Mouse (Mus musculus): ENCODE measurements around the gene Trim7.
"Not testable (repeated sequence)": the region's sequence is repeated elsewhere in the genome, so short reads cannot be mapped to it uniquely, and the experiment has no call there.

The Trim7 gene

DNA sequence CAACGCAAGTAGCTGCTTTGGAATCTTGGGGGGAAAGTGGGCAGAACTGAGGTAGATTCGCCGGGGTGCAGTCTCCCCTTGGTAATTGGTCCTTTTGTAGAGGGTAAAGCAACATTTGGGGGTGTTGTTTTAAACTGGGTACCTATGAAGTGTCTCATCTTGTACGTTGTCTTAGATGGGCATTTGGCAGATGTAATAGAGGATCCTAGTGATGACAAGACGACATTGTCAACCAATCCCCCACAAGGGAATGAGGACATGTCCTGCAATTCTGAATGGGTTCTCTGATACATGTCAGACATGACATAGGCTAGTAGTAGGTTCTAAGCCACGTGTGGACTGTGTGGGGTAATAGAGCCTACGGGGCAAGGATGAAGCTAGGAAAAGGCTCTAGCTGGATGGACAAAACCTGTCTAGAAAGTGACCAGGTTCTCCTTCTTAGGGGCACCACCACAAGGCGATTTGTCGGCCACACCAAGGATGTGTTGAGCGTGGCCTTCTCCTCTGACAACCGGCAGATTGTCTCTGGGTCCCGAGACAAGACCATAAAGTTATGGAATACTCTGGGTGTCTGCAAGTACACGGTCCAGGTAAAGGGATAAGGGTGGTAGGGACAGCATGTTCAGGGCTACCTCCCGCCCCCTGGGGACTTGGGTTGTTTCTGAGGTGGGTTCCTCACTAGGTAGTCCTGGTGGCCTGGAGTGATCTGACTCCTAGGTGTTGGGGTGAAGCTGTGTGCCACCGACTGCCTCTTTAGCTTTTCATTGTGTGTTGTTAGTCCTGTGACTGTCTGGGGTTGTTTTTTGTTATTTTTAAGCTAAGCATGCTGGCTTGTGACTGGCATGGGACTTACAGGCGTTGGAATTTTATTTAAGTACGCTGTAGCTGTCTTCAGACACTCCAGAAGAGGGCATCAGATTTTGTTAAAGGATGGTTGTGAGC lies 23.8 kb upstream of the Trim7 start:
- DNase-seq (ENCODE audit: low read depth): no peak

DNA sequence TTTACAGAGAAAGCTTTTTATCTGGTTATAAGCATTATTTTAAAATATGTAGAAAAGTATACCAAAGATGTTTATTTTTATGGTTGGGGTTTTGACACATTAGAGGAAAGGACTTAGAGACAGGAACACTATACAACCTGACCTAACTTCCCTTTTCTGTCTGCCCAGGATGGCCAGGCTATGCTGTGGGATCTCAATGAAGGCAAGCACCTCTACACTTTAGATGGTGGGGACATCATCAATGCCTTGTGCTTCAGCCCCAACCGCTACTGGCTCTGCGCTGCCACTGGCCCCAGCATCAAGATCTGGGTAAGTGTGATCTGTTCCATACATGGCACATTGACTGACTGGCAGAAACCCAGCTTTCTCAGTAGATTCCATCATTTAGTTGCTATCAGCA lies 22.0 kb upstream of the Trim7 start:
- DNase-seq (ENCODE audit: low read depth): no peak

DNA sequence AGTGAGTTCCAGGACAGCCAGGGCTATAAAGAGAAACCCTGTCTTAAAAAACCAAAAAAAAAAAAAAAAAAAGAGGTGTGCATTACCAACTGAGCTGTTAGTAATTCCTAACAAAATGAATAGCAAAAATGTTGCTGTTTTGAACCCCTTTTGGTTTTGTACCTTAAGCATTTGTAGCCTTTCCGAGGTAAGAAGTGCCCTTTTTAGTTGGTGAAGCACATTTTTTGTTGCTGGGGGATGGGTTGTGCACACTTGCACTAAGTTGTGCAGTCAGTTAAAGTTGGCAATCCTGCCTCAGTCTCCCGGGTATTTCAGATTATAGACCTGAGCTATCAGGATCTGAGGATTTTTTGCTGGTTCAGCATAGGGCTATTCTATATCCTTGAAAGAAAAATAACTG lies 21.0 kb upstream of the Trim7 start:
- no peak for DNase-seq (ENCODE audit: low read depth)

DNA sequence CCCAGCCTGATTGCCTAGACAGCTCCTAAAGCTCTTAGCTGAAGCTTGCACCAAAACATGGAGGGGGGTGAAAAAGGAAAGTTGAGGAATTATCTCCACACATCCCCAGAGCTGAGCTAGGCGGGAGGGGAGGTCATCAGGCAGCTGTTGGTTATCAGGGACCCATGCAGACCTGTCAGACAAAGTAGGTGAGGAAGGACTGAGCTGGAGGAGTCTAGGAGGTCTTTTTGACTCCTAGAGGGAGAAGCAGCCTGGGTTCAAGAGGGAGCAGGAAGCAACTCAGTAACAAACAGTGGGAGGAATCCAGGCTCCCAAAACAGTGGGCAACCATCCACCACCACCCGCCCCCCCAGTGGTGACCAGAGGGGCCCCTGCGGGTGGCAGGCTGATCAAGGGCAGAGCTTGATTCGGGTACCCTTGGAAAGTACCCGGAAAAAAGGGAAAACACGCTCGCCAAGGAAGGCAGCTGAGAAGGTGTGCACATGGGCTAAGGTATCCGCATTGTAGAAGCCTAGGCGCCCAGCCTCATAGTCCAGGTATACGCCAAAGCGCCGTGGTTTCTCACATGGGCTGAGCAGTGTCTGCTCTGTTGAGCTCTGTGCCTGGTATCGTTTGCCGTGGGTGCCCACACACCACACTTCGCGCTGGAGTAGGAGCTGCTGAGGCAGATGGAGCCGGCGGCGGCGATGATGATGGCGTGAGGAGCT lies 18.9 kb upstream of the Trim7 start:
- DNase-seq (ENCODE audit: low read depth): no peak

DNA sequence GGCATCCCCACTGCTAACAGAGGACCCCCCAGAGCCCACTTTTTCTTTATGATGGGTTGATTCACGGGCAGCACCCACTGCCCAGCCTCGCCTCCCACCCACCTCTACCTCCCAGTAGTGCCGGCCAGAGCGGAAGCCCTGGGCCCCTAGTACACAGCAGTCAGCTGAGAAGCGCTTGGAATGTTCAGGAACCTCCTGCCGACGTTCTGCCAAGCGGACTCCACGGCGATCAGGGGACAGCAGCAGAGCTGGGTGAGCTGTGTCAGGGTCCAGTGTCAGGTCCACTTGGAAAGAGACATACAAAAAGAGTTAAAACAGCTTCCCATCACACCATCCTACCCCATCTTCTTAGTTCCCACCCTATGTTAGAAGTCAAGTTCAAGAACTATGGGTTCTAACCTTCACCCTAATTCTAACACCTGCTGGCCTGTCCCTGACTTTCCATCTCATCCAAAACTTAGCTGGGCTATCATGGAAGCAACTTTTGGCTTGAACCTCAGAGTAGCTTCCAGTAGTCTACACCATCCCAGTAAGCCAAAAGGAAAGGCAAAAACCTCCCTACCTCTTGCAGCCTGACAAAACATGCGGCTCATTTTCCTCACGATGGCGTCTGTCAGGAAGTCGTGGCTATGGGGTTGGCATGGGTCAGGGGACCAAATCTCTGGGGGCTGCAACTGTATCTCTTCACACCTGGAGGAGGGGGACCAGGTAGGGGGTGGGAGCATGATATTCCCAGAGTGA lies 18.2 kb upstream of the Trim7 start:
- no peak for DNase-seq (ENCODE audit: low read depth)

DNA sequence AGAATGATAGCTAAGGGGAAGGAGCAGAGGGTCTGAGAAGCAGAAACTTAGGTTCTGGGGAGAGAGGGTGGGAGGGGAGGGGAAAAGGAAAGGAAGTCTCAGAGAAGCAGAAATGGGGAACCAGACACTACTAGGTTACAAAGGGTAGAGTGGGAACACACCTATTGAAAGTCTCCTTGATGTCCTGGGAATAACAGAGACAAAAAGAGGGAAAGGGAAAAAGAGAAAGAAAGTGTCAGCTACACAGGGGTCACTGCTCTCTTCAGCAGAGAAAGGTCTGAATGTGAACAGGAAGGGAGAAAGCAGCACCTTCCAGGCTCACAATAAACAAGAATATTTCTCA lies 17.7 kb upstream of the Trim7 start:
- DNase-seq (ENCODE audit: low read depth): no peak

DNA sequence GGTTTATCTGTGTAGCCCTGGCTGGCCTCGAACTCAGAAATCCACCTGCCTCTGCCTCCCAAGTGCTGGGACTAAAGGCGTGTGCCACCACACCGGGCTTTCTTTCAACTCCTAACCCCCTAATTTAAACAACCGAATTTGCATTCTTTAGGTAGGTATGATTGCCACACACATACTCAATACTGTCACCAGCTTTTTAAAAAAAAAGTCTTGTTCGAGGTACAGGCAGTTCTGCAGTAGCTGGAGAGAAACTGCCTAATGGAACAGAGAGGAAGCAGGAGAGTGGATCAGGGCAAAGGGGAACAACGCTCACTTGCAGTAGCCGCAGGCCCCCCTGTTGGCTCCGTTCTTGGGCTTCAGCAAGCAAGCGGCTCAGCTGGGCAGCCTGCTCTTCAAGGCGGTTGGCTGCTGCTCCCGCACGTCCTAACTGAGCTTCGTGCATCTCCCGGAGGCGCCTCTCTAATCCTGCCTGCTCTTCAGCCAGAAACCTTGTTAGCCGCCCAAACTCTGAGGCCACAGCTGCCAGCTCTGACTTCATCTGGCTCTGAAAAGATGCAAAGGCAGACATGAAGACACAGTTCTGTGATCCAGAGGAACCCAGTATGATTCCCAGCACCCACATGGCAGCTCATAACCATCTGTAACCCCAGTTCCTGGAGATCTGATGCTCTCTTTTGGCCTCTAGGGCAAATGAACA lies 17.1 kb upstream of the Trim7 start:
- DNase-seq (ENCODE audit: low read depth): no peak

DNA sequence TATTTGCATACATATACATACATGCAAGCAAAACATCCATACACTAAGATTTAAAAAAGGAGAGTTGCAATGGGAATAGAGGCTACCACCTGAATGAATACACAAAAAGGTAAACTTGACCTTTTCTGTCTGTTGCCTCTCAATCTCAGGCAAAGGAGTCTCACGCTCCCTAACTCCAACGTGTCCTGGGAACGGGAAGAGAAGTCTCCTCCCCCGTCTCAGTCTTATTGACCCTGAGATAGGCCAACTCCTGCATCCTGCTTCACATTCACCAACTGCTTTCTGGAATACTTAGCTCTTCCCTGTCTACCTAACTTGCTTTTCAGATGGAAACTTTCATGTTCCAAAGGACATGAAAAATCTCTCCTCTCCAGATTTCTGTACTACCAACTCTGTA lies 16.5 kb upstream of the Trim7 start:
- DNase-seq (ENCODE audit: low read depth): no peak

DNA sequence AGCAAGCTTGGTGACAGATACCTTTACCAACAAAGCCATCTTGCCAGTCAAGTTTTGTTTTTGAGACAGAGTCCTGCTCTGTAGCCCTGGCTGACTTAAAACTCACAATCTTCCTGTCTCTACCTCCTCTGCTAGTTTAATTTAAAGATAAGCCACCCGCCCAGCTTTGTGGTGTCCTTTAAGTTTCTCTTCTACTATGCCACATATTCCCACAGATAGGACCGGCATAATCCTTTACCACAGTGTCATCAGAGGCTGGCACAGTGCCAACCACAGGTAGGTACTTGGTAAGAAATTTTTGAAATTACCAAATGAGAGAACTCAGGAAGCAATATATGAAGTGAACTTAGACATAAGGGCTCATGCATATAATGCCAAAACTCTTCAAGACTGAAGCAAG lies 15.8 kb upstream of the Trim7 start:
- no peak for DNase-seq (ENCODE audit: low read depth)

DNA sequence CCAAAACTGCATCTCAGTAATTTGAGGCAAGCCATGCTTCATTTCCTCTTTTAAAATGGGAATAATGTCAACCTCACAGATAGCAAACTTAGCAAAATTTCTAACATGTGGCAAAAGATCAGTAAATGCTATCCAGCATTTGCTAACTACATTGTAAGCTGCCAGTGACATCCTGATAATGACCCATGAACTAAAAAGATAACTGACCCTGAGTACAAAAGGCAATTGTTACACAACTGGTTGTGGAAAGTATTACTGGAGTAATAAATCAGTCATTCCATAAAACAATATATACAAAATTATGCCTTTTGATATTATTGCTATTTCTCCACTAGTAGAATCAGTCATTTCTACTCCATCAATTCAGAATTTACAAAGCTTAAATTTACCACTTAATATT lies 12.2 kb upstream of the Trim7 start:
- no peak for DNase-seq (ENCODE audit: low read depth)

DNA sequence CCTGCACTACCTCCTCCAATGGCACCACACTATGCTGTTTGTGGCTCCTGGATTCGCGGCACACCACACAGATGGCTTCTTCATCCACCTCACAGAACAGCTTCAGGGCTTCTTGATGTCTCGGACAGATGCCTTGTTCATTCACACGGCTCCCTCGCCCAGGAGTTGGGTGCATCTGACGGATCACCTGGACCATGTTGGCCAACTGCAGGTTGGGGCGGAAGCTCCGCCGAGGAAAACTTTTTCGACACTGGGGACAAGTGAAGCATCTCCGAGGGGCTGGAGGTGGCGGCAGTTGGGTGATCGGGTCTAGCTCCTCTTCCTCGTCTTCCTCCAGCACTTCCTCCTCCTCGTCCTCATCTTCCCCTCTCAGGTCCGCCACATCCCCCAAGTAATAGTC lies 10.1 kb upstream of the Trim7 start:
- no peak for DNase-seq (ENCODE audit: low read depth)

DNA sequence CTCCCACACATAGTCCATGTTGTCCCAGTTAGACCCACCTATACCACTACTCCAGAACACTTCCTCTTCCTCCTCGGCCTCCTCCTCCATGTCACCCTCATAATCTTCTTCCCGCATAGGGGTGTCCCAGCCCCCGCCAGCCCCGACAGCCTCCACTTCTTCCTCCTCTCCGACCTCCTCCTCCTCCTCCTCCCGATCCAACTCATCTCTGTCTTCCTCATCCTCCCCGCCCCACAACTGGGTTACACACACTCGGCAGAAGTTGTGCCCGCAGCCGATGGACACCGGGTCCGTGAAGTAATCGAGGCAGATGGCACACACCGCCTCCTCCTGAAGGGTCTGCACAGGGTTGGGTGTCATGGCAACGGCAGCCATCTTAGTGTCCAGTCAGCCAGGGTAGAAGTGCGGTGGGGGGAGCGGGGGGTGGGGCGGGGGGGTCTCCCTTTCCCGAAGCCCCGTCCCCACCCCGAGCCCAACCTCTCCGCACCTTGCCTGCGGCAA lies 9.6 kb upstream of the Trim7 start:
- DNase-seq (ENCODE audit: low read depth): no peak

DNA sequence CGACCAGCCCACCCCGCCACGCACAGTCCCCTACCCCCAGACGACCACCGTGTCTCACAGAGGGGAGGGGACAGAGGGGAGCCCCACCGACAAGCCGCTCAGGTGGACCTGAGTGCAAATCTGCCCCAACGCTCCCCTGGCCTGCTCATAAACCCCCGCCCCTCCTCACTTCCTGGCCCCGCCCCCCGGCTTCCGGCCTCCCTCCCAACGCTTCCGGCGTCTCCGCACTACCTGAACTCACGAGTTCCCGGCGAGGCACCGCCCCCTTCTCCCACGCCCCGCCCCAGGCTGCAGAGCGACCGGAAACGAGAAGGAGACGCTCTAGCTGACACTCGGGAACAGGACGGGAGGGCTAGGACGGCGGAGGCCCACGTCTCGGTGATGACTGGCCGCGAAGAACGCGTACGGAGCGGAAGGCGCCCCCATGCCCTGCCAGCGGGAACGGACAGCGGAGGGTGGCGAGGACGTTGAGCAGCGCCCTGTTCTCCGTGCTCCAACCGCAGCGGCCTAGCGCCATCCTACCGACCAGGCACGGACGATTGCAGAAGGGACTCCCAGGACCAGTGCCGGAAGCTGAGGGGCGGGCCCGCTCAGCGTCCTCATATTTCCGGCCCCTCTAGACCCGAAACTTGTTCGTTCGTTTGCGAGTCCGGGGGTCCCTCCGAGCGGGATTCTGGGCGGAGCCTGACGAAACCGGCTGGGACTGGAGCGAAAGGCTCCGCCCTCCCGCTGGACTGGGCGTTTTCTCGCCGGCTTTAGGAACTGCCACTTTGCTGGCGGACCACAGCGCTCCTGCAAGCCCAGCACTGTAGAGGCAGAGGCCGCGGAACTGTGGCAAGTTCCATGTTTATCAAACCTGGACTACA lies 8.9 kb upstream of the Trim7 start, which contains the start of gene Trim41:
TSS of gene Trim41 (minus strand) at position 554 of the 866 bp plus-strand sequence.
- DNase-seq (ENCODE audit: low read depth): peak; percentile 98

DNA sequence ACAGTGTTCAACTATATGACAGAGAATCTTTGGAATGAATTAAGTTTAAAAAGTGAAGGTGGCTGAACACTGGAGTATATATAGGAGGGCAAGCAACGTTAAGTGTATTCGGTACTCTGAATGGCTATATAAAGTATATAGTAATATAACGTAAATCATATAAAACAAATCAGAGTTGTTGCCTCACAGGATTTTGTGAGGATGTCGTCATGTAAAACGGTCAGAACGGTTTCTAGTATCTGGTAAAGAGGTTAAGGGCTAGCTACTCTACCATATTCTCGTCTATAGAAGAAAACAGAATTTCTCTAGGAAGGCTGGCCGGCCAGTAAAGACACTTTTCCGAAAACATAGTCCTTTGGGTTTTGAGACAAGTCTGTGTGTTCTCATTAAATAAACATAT lies 8.1 kb upstream of the Trim7 start:
- no peak for DNase-seq (ENCODE audit: low read depth)

DNA sequence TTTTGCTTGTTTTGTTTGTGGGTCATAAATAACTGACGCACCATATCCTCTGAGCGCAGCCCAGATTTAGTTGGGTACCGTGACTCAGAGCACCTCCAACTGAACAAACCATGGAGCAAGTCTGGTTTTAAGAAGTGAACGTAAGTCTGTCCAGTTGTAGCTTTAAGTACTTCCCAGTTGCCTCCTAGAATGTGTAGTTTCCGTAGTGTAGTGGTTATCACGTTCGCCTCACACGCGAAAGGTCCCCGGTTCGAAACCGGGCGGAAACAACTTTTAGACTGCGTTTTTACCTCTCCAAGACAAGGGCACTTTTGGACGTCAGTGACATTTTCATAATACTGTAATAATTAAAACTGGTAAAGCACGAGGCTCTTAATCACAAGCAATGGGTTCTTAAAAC lies 7.6 kb upstream of the Trim7 start:
- DNase-seq (ENCODE audit: low read depth): peak; percentile 95

DNA sequence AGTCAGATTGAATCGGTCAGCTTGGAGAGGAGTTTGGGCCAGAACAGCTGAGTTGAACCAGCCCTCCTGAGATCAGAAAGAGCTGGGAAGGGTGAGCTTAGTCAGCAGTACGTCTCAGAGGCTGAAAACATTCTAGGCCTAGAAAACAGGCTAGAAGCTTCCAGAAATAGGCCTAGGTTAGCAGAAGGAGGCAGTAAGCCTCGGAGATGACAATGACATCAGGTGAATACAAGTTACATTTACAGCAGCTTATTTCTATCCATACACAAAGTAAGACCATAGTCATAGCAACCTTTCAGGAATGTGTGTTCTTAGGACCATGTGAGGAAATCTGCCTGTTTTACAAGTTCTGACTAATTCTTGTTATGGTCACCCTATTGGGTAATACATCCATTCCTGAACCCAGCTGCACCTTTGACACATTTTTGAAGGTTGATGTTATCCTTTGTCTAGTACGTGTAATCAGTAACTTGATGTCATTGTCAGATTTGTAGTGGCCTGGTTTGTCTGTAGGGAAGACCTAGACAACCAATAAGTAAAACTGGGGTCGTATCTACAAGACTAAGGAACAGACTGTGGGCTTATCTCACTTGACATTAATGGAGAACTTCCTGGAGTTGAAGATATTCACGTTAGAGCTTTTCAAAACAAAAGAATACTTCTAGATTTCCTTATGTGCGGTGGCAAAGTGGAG lies 6.2 kb upstream of the Trim7 start:
- DNase-seq (ENCODE audit: low read depth): no peak

DNA sequence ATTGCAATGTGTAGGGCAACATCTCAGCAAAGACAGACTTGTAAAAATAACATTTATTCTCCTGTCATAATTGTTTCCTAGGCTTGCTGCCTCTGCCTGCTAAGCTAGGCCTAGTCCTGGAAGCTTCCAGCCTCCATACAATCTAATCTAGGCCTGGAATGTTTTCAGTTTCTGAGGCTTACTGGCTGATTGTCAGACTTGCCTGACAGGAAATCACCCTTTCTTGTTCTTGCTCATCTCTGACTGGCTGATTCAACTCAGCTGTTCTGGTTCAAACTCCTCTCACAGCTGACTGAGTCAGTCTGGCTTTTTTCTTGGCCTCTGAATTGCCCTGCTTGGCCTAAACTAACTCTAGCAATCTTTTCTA lies 5.6 kb upstream of the Trim7 start:
- no peak for DNase-seq (ENCODE audit: low read depth)

DNA sequence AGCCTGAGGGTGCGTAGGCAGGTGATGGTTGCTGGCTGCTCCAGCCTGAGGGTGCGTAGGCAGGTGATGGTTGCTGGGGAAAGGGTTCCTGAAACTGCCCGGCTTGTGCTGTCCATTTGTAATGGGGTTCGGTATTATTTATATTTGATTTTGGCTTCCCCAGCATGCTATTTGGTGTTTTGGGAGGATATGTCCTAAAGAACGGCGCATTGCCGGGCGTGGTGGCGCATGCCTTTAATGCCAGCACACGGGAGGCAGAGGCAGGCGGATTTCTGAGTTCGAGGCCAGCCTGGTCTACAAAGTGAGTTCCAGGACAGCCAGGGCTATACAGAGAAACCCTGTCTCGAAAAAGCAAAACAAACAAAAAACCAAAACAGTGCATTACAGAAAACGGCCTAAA lies 4.6 kb upstream of the Trim7 start:
- not testable (repeated sequence) for DNase-seq (ENCODE audit: low read depth)

DNA sequence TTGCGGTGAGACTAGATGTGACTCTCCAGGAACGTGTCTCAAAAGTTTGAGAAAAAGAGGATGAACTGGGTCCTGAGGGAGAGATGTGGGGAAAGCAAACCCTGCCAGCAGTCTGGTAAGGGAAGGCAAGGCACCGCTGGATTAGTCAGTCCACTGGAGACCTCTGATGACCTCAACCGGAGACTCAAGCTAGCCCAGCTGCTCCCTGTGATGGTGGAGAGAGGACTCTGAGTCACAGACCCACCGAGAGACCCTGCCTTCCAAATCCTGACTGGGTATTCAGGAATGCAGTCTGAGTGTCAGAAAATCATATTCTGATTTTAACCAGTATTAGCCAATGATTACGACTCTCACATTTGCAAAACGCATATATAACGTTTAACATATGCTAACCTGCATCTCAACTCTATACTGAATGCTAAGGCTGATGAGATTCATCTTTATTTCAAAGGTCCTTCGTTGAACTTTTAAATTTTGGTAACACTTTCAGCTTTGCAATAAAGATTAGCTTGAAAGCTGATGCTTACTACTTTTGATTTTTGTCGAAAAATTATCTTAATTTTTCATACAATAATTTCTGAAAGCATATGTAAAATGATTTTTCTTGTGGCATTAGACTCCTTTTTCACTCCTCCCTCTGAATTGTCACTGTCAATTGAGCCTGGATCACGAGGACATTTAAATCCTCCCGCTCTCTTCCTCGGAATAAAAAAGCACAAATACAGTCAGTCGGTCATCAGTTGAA lies 3.0 kb upstream of the Trim7 start:
- no peak for DNase-seq (ENCODE audit: low read depth)

DNA sequence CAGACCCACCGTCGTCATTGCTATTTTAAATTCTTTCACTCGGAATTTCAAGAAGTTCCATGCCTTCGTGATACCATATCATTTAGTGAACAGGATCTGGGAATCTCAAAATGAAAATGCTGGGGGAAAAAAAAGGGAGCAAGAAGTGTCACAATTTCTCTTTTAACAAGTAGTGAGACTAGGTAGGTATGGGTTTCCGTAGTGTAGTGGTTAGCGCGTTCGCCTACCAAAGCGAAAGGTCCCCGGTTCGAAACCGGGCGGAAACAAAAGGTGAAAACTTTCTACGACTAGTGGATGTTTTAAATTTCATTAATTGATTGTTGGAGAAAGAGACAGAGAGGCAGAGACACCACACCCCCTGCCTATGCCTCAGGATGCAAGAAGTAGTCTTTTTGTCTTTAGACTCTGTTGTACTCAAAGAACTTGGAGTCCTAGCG lies 2.4 kb upstream of the Trim7 start:
- DNase-seq (ENCODE audit: low read depth): peak; percentile 83

All from c-Kit-positive CD71-negative TER-119-negative erythroid progenitor cells, embryonic 14.5 days (primary cell).